Mouse (Mus musculus) C2C12 (cell line): Measurements from ENCODE around the gene Zfp28. TPM values are rescaled to one million over a fixed set of nuclear protein-coding genes. Genes with fewer than 3 reads are reported as not detected.

Source experiments
- H3K27me3 ChIP-seq: one replicate; pipeline ENCODE4 v1.6.1; 2011; ENCODE audit not compliant: control insufficient read depth, insufficient read depth, insufficient read length
- H3K36me3 ChIP-seq: one replicate; pipeline ENCODE4 v1.6.1; 2011; ENCODE audit not compliant: control insufficient read depth, insufficient read depth
- H3K4me3 ChIP-seq: one replicate; pipeline ENCODE4 v1.5.1; 2011; ENCODE audit warnings: mild to moderate bottlenecking, control low read depth; ENCODE audit not compliant: poor library complexity, insufficient read depth, severe bottlenecking
- H3K79me2 ChIP-seq: one replicate; pipeline ENCODE4 v1.6.1; 2011; ENCODE audit not compliant: control insufficient read depth, insufficient read depth
- H3K79me3 ChIP-seq: one replicate; pipeline ENCODE4 v1.6.1; 2011; ENCODE audit warnings: low read depth, control low read depth
- H3ac ChIP-seq: one replicate; pipeline ENCODE3; 2011; ENCODE audit warnings: low read depth; ENCODE audit not compliant: control insufficient read depth, insufficient read length
- CEBPB ChIP-seq: IDR thresholded peaks from one replicate; pipeline ENCODE4 v1.6.1; 2011; ENCODE audit warnings: low read depth, mild to moderate bottlenecking, control low read depth, moderate library complexity
- CTCF ChIP-seq: IDR thresholded peaks from one replicate; pipeline ENCODE4 v1.5.1; 2011; ENCODE audit not compliant: control insufficient read depth, insufficient read depth, insufficient read length
- FOSL1 ChIP-seq: IDR thresholded peaks from one replicate; pipeline ENCODE4 v1.8.0; 2011; ENCODE audit warnings: mild to moderate bottlenecking, low read length; ENCODE audit not compliant: poor library complexity, insufficient read depth, severe bottlenecking
- MAX ChIP-seq: IDR thresholded peaks from one replicate; pipeline ENCODE4 v1.6.1; 2011; ENCODE audit warnings: mild to moderate bottlenecking, control low read depth
- MYOD1 ChIP-seq: IDR thresholded peaks from one replicate; pipeline ENCODE4 v1.6.1; 2011; ENCODE audit warnings: low read depth; ENCODE audit not compliant: control insufficient read depth, insufficient read length
- MYOG ChIP-seq: IDR thresholded peaks from one replicate; pipeline ENCODE4 v1.6.1; 2011; ENCODE audit not compliant: control insufficient read depth, insufficient read length; ENCODE audit errors: extremely low read depth
- USF1 ChIP-seq: IDR thresholded peaks from one replicate; pipeline ENCODE4 v1.6.1; 2011; ENCODE audit warnings: low read depth, mild to moderate bottlenecking, control low read depth, moderate library complexity
- polyA plus RNA-seq: library from polyadenylated mRNA; unstranded; fragments of >200 nt; fragmentation: generic; extraction: Trizol; gene quantifications from one replicate; pipeline ENCODE4 v1.2.1, GENCODE M21; 2012; ENCODE audit warnings: missing spikeins

The Zfp28 gene
- polyA plus RNA-seq, 1 experiment, result 2.7 TPM

DNA sequence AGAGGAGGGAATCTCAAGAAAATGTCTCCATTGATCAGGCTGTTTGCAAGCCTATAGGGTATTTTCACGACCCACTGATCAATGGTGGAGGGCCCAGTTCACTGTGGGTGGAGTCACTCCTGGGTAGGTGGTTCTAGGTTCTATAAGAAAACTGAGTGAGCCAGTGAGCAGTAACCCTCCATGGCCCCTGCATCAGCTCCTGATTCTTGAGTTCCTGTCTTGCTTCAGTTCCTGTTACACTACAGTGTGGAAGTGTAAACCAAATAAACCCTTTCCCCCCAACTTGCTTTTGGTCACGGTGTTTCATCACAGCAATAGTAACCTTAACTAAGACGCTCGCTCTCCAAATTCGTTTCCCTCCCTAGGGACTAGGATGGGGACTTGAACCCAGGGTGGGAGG is 5.9 kb downstream of the Zfp28 start:
- TF ChIP-seq CEBPB (no peak), FOSL1 (no peak), CTCF (no peak), USF1 (no peak), MYOD1 (no peak), MYOG (no peak), MAX (no peak)
- H3K4me3 ChIP-seq, result no peak overlapping the region
- H3K36me3 ChIP-seq, result peaks cover 14% of the 10 kb centered on the region

DNA sequence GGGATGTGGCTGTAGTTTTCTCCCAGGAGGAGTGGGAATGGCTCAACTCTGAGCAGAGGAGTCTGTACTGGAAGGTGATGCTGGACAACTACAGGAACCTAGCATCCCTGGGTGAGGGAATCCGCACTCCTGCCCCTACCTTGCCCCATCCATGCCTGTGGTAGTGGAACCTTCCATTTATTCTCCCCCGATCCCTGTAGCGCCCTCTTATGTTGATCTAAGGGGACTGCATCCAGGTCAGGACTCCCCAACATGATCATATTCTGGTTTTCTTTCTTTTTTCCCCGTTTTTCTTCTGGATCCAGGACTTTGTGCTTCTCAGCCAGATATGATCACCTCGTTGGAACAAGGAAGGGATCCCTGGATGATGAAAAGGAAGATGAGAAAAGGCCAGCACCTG is 6.4 kb downstream of the Zfp28 start:
- Histone ChIP-seq H3K79me3 (peaks cover 2% of the 10 kb centered on the region), H3K36me3 (peaks cover 14% of the 10 kb centered on the region), H3K27me3 (no peaks in the 10 kb centered on the region), H3K79me2 (no peaks in the 10 kb centered on the region), H3ac (no peak overlapping the region), H3K4me3 (no peak overlapping the region)
- no peak for TF ChIP-seq MYOG
- no peak for TF ChIP-seq FOSL1
- no peak for TF ChIP-seq USF1
- TF ChIP-seq CEBPB, result no peak
- no peak for TF ChIP-seq MYOD1
- TF ChIP-seq CTCF, result no peak
- TF ChIP-seq MAX, result no peak

More for the DNA sequence above, 5.9 kb downstream of the Zfp28 start:
- Histone ChIP-seq H3ac (no peak overlapping the region), H3K79me3 (peaks cover 2% of the 10 kb centered on the region), H3K79me2 (no peaks in the 10 kb centered on the region), H3K27me3 (no peaks in the 10 kb centered on the region)

DNA sequence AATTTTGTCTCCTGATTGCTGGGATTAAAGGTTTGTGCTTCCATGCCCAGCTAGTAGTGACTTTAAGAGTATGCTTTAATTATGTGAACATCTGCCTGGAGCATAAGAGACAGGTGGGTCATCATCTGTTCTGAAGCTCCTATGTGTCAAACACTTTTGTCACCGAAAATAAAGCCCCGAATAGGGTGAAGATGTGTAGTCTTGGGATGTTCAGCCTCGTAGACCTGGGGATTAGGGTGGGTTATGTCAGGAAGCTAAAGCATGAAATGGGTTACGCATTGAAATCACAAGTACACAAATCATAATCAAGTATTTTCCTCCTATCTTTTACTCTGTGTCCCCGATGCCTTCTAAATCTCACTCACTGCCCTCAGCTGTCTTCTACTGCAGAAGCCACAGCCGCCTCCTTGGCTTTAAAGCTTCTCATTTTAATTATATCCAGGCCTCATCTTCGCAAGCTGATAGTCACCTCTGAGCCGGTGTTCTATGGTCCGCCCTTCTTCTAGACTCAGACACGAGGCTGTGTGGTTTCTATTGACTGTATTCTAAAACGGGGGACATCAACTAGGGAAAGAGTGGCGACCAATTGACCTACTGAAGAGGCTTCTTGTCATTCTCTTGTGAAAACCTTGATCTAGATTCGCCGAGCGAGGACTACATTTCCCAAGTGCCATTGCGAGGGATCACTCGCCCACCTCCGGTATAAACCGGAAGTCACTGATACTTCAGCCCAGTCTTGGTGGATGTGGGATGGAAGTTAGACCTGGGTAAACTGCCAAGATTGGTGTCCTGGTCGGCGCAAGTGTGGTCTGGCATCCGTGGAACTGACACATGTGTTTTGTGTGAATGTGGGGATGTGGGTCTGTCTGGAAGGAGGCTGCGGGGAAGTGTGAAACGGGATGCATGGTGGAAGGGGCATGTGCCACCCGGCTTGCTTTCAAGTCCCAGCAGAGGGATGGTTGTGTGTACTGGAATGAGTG is 15.2 kb downstream of the Zfp28 start, which contains the start of gene Smim17:
Gene Smim17, plus strand, starts transcription at position 720 of the 980 bp plus-strand sequence.
- TF ChIP-seq MYOD1 (no peak), USF1 (no peak), CTCF (no peak), MAX (no peak)
- H3K27me3 ChIP-seq, result no peaks in the 10 kb centered on the region
- H3ac ChIP-seq, result no peak within 1 kb of the TSS
- H3K79me3 ChIP-seq, result no peaks in the 10 kb centered on the region
- peaks cover 11% of the 10 kb centered on the region for H3K36me3 ChIP-seq
- H3K4me3 ChIP-seq, result no peak within 1 kb of the TSS
- H3K79me2 ChIP-seq, result no peaks in the 10 kb centered on the region

DNA sequence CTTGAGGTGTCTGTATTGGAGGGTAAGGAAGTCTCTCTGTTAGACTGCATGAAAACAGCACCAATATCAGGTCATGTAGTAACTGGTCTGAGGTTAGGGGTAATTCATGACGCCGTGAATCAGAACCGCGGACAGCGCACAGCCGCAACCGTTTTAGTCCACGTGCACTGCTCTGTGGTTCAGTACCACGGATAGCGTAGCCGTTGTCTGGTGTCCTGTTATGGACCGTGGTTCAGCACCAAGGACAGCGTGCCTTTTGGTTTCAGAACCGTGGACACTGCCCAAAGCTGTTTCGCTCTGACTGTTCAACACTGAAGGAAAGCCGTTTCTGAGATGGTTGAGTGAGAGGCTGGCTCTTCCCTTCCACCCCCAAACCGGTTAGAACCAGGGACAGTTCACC is 26.9 kb downstream of the Zfp28 start, which contains the start of gene Gm20715:
Gene Gm20715, plus strand, starts transcription at position 235 of the 400 bp plus-strand sequence.
- Histone ChIP-seq H3K79me3 (no peaks in the 10 kb centered on the region), H3K79me2 (no peaks in the 10 kb centered on the region), H3ac (no peak within 1 kb of the TSS), H3K4me3 (no peak within 1 kb of the TSS), H3K27me3 (no peaks in the 10 kb centered on the region), H3K36me3 (no peaks in the 10 kb centered on the region)
- TF ChIP-seq CEBPB (no peak), CTCF (no peak), USF1 (peak; percentile 55), MYOG (no peak), MAX (peak; percentile 100), FOSL1 (no peak), MYOD1 (peak; percentile 10)

DNA sequence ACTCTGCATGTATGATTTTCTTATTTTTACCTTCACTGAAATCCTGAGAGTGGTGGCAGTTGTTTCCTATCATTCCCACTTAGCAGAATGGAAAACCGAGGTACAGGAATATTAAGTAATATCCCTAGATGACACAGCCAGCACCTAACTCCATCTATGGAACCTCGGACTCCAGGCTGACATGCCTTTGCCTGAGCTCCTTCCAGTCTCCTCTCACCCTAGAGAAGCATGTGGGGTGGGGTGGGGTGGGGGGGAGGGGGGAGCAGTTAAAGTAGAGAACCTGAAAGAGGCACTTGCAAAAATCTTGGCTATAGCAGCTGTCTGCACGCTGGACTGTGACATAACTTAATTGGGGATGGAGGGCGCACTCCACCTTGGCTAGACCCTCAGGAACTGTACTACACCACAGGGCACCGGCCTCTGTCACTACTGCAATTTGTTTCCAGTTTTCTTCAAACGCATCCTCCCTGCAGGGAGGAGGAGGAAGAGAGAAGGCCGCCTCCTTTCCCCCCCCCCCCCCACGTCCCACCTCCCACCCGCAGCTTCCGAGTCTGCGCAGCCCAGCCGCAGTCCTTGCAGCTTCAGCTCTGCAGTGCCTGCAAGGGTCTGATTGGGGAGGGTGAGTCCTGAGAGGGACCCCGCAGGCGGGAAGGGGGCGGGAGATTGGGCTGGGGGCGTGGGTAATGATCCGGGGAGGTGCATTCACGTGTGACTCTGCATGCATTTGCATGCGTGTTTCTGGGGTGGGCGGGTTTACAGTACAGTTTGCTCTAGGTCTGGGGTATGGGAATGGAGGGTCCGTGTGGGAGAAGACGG is 31.7 kb downstream of the Zfp28 start:
- Histone ChIP-seq H3K79me2 (no peaks in the 10 kb centered on the region), H3K36me3 (no peaks in the 10 kb centered on the region), H3K79me3 (no peaks in the 10 kb centered on the region), H3K27me3 (no peaks in the 10 kb centered on the region), H3ac (no peak overlapping the region), H3K4me3 (no peak overlapping the region)
- TF ChIP-seq USF1 (no peak), MAX (no peak), MYOD1 (no peak), CEBPB (no peak), CTCF (no peak), FOSL1 (no peak), MYOG (no peak)
